Comparison of ENCODE assay signal across 9 mouse cellular contexts in the genomic region with DNA sequence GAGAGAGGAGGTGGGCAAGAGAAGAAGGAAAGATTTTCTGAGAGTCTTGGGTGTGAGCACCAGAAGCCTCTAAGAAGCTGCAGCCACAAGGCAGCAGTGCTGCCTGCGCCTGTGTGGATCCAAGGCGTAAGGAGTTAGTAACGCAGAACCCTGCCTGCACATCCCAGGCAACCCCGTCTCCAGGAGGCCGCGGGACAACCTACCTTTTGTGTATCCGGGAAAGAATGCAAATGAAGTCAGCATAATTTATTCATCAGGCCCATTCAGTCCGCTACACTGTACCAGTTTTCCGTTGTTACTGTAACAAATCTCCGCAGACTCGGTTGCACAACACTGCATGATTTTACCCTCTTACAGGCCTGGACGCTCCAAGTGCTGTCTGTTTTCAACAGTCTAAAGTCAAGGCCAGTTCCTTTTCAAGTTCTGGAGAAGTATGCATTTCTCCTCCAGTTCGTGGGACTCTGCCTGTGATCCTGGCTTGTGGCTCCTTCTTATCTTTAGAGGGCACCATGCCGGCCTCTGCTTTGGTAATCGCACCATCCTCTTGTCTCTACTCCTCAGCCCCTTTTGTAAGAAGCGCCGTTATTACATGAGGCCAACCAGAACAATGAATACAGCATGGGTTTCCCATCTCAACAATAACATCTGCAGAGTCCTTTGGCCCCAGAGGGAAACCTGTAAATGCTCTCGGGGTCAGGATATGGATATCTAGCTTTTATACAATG.
DNase-seq lines count a peak whose midpoint lies in the region; ATAC-seq and TF ChIP-seq lines count a peak whose summit lies in the region.
"Had no signal": no experiment of that assay in that cellular context is flagged by ENCODE, and none has a peak within 500 bp of the region (broad histone marks: within the 10 kb centered on the region; RNA-seq: fewer than 3 reads in every experiment).

No protein-coding gene starts in this region.

- DNase-seq in kidney, adult 2 months = no peak
- DNase-seq in forebrain, embryonic 11.5 days (ENCODE audit: low spot score) = peak; percentile 64
- peak in 1 of 3 experiments; percentile 35 for DNase-seq in liver, embryonic 14.5 days (ENCODE audit: low read depth in 3 of 3, low spot score in 3 of 3)
- no peak for DNase-seq in ovary, postnatal 10 days (ENCODE audit: low spot score)
- DNase-seq in gastrocnemius, postnatal 36 days = no peak
- DNase-seq in cerebellum, adult 18-20 months = no peak
- DNase-seq: kidney, postnatal 10 days had no signal

- TF ChIP-seq EP300 in liver, embryonic 14.5 days (IDR thresholded peaks at IDR 0.05; ENCODE audit: low read depth) = peak; percentile 86

- 36% methylated on average over 18 of the region's 18 CpGs for WGBS in kidney, embryonic 14.5 days
- 51% methylated on average over 18 of the region's 18 CpGs for WGBS in kidney, adult 2 months
- 27% methylated on average over 18 of the region's 18 CpGs for WGBS in forebrain, embryonic 11.5 days
- WGBS in liver, embryonic 14.5 days (ENCODE audit: insufficient replicate concordance) = 28% methylated on average over 18 of the region's 18 CpGs
- 47% methylated on average over 18 of the region's 18 CpGs for WGBS in stomach, embryonic 15.5 days

- no peaks in the 10 kb centered on the region for H3K36me3 ChIP-seq in kidney, embryonic 14.5 days (ENCODE audit: control insufficient read depth, insufficient read depth, low read length)
- H3K36me3 ChIP-seq in kidney, adult 2 months (ENCODE audit: control insufficient read depth, insufficient read depth, low read length) = no peaks in the 10 kb centered on the region
- no peaks in the 10 kb centered on the region for H3K36me3 ChIP-seq in forebrain, embryonic 11.5 days (ENCODE audit: control insufficient read depth, insufficient read depth, low read length)
- H3K36me3 ChIP-seq in liver, embryonic 14.5 days (replicated peaks; ENCODE audit: control insufficient read depth, insufficient read depth, low read depth) = no peaks in the 10 kb centered on the region
- H3K36me3 ChIP-seq in stomach, embryonic 15.5 days = no peaks in the 10 kb centered on the region

- intact Hi-C loops in gastrocnemius, postnatal 36 days (cut with DNase I) = no loop called here

- H3K27me3 ChIP-seq in kidney, embryonic 14.5 days (ENCODE audit: control insufficient read depth, insufficient read depth, low read length) = no peaks in the 10 kb centered on the region
- no peaks in the 10 kb centered on the region for H3K27me3 ChIP-seq in kidney, adult 2 months (replicated peaks; ENCODE audit: control insufficient read depth, insufficient read depth, low read length)
- H3K27me3 ChIP-seq in forebrain, embryonic 11.5 days (ENCODE audit: control insufficient read depth, insufficient read depth, low read length) = no peaks in the 10 kb centered on the region
- no peaks in the 10 kb centered on the region for H3K27me3 ChIP-seq in liver, embryonic 14.5 days (ENCODE audit: control insufficient read depth, insufficient read depth, low read length)
- no peaks in the 10 kb centered on the region for H3K27me3 ChIP-seq in stomach, embryonic 15.5 days (replicated peaks)

- no peak for TF ChIP-seq CTCF in kidney, adult 2 months (conservative IDR thresholded peaks at IDR 0.05; ENCODE audit: insufficient read depth, insufficient read length, low read depth, low read length)
- TF ChIP-seq CTCF in liver, embryonic 14.5 days (IDR thresholded peaks at IDR 0.05; ENCODE audit: low read depth) = no peak

- H3K9me3 ChIP-seq in kidney, embryonic 14.5 days (ENCODE audit: control insufficient read depth, low read length) = 0 out of 2 replicates have a peak, but pooled peaks cover 4% of the 10 kb centered on the region
- no peaks in the 10 kb centered on the region for H3K9me3 ChIP-seq in forebrain, embryonic 11.5 days (ENCODE audit: control insufficient read depth, low read length)
- no peaks in the 10 kb centered on the region for H3K9me3 ChIP-seq in liver, embryonic 14.5 days (ENCODE audit: control insufficient read depth, low read length)
- H3K9me3 ChIP-seq in stomach, embryonic 15.5 days = no peaks in the 10 kb centered on the region

- peak; percentile 59 for ATAC-seq in kidney, embryonic 14.5 days (ENCODE audit: low FRiP score, low TSS enrichment)
- ATAC-seq in forebrain, embryonic 11.5 days (replicated peaks; ENCODE audit: low FRiP score) = peak; percentile 73
- ATAC-seq in liver, embryonic 14.5 days (ENCODE audit: insufficient read depth) = peak; percentile 90
- ATAC-seq in stomach, embryonic 15.5 days (ENCODE audit: insufficient read depth, low FRiP score, low read depth) = no peak

- H3K4me1 ChIP-seq in kidney, embryonic 14.5 days (ENCODE audit: control insufficient read depth, insufficient read depth, low read length) = peaks cover 18% of the 10 kb centered on the region
- no peaks in the 10 kb centered on the region for H3K4me1 ChIP-seq in kidney, adult 2 months (ENCODE audit: control insufficient read depth, insufficient read depth, low read length)
- H3K4me1 ChIP-seq in forebrain, embryonic 11.5 days (replicated peaks; ENCODE audit: control insufficient read depth, insufficient read depth, low read length) = peaks cover 11% of the 10 kb centered on the region; the same call in 1 of the 2 replicates
- peaks cover 9 to 21% of the 10 kb centered on the region in 2 experiments; a peak in 3 of 4 replicates for H3K4me1 ChIP-seq in liver, embryonic 14.5 days (replicated peaks; ENCODE audit: control insufficient read depth in 2 of 2, insufficient read depth in 2 of 2, low read length in 1 of 2)
- H3K4me1 ChIP-seq in stomach, embryonic 15.5 days = peaks cover 14% of the 10 kb centered on the region

- no peak overlapping the region; the same call in 1 of the 2 replicates for H3K4me2 ChIP-seq in kidney, embryonic 14.5 days (replicated peaks; ENCODE audit: low read depth, low read length)
- H3K4me2 ChIP-seq in forebrain, embryonic 11.5 days (ENCODE audit: low read depth, low read length, severe bottlenecking) = no peak overlapping the region
- peak overlapping the region; percentile 62 for H3K4me2 ChIP-seq in liver, embryonic 14.5 days (ENCODE audit: low read depth)
- H3K4me2 ChIP-seq in stomach, embryonic 15.5 days = no peak overlapping the region

- H3K4me3 ChIP-seq in kidney, embryonic 14.5 days (ENCODE audit: low read length) = no peak overlapping the region
- H3K4me3 ChIP-seq in kidney, adult 2 months (ENCODE audit: insufficient read depth, low read depth, low read length) = no peak overlapping the region
- no peak overlapping the region for H3K4me3 ChIP-seq in forebrain, embryonic 11.5 days (ENCODE audit: low read depth, low read length)
- H3K4me3 ChIP-seq in liver, embryonic 14.5 days (ENCODE audit: insufficient read depth in 1 of 2, low read depth in 2 of 2, low read length in 2 of 2) = peak overlapping the region; percentile 14 to 39
- no peak overlapping the region for H3K4me3 ChIP-seq in stomach, embryonic 15.5 days (replicated peaks)

- 0 out of 2 replicates have a peak overlapping the region, but pooled peaks have one; percentile 5 for H3K9ac ChIP-seq in kidney, embryonic 14.5 days (ENCODE audit: low read depth, low read length)
- peak overlapping the region; percentile 30; the same call in 1 of the 2 replicates for H3K9ac ChIP-seq in forebrain, embryonic 11.5 days (ENCODE audit: low read length)
- H3K9ac ChIP-seq in liver, embryonic 14.5 days (replicated peaks) = peak overlapping the region; percentile 47
- no peak overlapping the region for H3K9ac ChIP-seq in stomach, embryonic 15.5 days

- peak overlapping the region; percentile 59; the same call in 1 of the 2 replicates for H3K27ac ChIP-seq in kidney, embryonic 14.5 days (ENCODE audit: low read depth, low read length)
- no peak overlapping the region for H3K27ac ChIP-seq in kidney, adult 2 months (ENCODE audit: insufficient read depth, low read depth, low read length)
- H3K27ac ChIP-seq in forebrain, embryonic 11.5 days (ENCODE audit: low read depth, low read length) = no peak overlapping the region; the same call in 1 of the 2 replicates
- peak overlapping the region; percentile 70 for H3K27ac ChIP-seq in liver, embryonic 14.5 days
- 0 out of 2 replicates have a peak overlapping the region, but pooled peaks have one; percentile 22 for H3K27ac ChIP-seq in stomach, embryonic 15.5 days

- TF ChIP-seq POLR2A in kidney, adult 2 months (IDR thresholded peaks at IDR 0.05; ENCODE audit: low read depth, low read length) = no peak

Comparison
In these comparisons a context has a peak if more than half of its experiments do, and no peak if none do; other contexts are left out.
1. H3K27ac ChIP-seq: peak in kidney, embryonic 14.5 days (single experiment), liver, embryonic 14.5 days (single experiment) and stomach, embryonic 15.5 days (single experiment); none in kidney, adult 2 months (single experiment) and forebrain, embryonic 11.5 days (single experiment).
2. H3K4me3 ChIP-seq: peak in liver, embryonic 14.5 days (2 of 2); none in kidney, embryonic 14.5 days (single experiment), kidney, adult 2 months (single experiment), forebrain, embryonic 11.5 days (single experiment) and stomach, embryonic 15.5 days (single experiment).